Mouse (Mus musculus): ENCODE results near the gene Katnal1. TPM values are rescaled to one million over a fixed set of nuclear protein-coding genes. Genes with fewer than 3 reads are reported as not detected.

Gene Katnal1
- polyA plus RNA-seq, 1 experiment from 2014 or later = 40.7 TPM

DNA sequence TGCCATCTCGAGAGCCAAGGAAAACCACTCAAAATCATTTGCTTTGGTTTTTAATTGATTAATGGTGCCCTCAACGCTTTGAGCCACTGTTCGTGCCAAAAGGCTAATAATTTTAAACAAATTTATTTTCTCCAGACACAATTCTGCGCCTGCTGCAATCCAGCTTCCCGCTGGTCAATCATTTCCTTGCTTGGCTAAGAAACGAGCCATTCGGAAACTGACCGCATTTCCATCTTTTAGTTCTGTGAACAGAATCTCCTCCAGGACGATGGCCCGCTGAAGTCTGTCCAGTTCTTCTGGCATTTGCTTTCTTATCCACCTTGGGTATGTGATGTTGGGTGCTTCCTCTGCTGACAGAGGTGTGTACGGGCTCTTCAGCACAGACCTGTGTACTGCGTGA, 4.5 kb downstream of the Katnal1 start:
- no peak overlapping the region for H3K9ac ChIP-seq (ENCODE audit: low read depth, low read length)
- no peak overlapping the region for H3K27ac ChIP-seq (ENCODE audit: low read length)
- peaks cover 15% of the 10 kb centered on the region for H3K4me1 ChIP-seq (ENCODE audit: control insufficient read depth, insufficient read depth, low read length)
- no peak for ATAC-seq
- H3K9me3 ChIP-seq (replicated peaks; ENCODE audit: control insufficient read depth, low read length, poor library complexity, severe bottlenecking) = no peaks in the 10 kb centered on the region
- no peaks in the 10 kb centered on the region for H3K27me3 ChIP-seq (ENCODE audit: control insufficient read depth, insufficient read depth, low read depth, low read length)
- H3K36me3 ChIP-seq (ENCODE audit: control insufficient read depth, insufficient read depth, low read length) = no peaks in the 10 kb centered on the region
- 94% methylated on average over 12 of the region's 12 CpGs for WGBS
- H3K4me3 ChIP-seq (ENCODE audit: low read depth, low read length) = no peak overlapping the region
- no peak overlapping the region for H3K4me2 ChIP-seq (ENCODE audit: low read length)

- H3K36me3 ChIP-seq (ENCODE audit: control insufficient read depth, insufficient read depth, low read length) = peaks cover 4% of the 10 kb centered on the region; the same call in 1 of the 2 replicates
- H3K27ac ChIP-seq (ENCODE audit: low read length) = no peak overlapping the region
- ATAC-seq = no peak
- peaks cover 13% of the 10 kb centered on the region for H3K4me1 ChIP-seq (ENCODE audit: control insufficient read depth, insufficient read depth, low read length)
- H3K27me3 ChIP-seq (ENCODE audit: control insufficient read depth, insufficient read depth, low read depth, low read length) = no peaks in the 10 kb centered on the region
- no peak overlapping the region for H3K4me3 ChIP-seq (ENCODE audit: low read depth, low read length)
- no peak overlapping the region for H3K4me2 ChIP-seq (ENCODE audit: low read length)
- no peaks in the 10 kb centered on the region for H3K9me3 ChIP-seq (replicated peaks; ENCODE audit: control insufficient read depth, low read length, poor library complexity, severe bottlenecking)
- WGBS = 89% methylated on average over 9 of the region's 9 CpGs
- H3K9ac ChIP-seq (ENCODE audit: low read depth, low read length) = no peak overlapping the region
Measured at GRCm38 (mm10) chr5:148924051-148924450, 5.1 kb downstream of the Katnal1 start.

DNA sequence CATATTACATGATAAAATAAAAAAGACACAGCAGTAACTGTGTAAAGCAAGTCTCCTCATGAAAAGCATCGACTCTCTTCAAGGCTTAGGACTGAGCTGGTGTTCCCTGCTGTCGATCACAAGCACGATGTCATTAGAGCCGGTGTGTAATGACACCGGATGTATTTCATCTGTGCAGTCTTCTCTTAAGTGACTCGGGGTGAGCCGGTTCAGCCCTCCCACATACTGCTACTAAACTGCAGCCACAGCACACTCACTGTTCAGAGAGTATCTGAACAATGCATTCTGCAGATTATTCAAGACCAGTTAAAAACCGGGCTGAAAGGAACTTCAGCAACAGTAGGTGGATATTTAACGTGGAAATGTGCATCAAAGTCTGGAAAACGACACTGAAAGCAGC, 5.7 kb downstream of the Katnal1 start:
- peaks cover 9% of the 10 kb centered on the region for H3K36me3 ChIP-seq (ENCODE audit: control insufficient read depth, insufficient read depth, low read length)
- peaks cover 13% of the 10 kb centered on the region for H3K4me1 ChIP-seq (ENCODE audit: control insufficient read depth, insufficient read depth, low read length)
- no peak overlapping the region for H3K4me2 ChIP-seq (ENCODE audit: low read length)
- H3K27me3 ChIP-seq (ENCODE audit: control insufficient read depth, insufficient read depth, low read depth, low read length) = no peaks in the 10 kb centered on the region
- no peaks in the 10 kb centered on the region for H3K9me3 ChIP-seq (replicated peaks; ENCODE audit: control insufficient read depth, low read length, poor library complexity, severe bottlenecking)
- no peak overlapping the region for H3K27ac ChIP-seq (ENCODE audit: low read length)
- 66% methylated on average over 10 of the region's 10 CpGs for WGBS
- H3K4me3 ChIP-seq (ENCODE audit: low read depth, low read length) = no peak overlapping the region
- ATAC-seq = no peak
- no peak overlapping the region for H3K9ac ChIP-seq (ENCODE audit: low read depth, low read length)

- peaks cover 14% of the 10 kb centered on the region for H3K36me3 ChIP-seq (ENCODE audit: control insufficient read depth, insufficient read depth, low read length)
- ATAC-seq = no peak
- H3K27me3 ChIP-seq (ENCODE audit: control insufficient read depth, insufficient read depth, low read depth, low read length) = no peaks in the 10 kb centered on the region
- H3K9ac ChIP-seq (ENCODE audit: low read depth, low read length) = no peak overlapping the region
- H3K9me3 ChIP-seq (replicated peaks; ENCODE audit: control insufficient read depth, low read length, poor library complexity, severe bottlenecking) = no peaks in the 10 kb centered on the region
- H3K4me1 ChIP-seq (ENCODE audit: control insufficient read depth, insufficient read depth, low read length) = peaks cover 12% of the 10 kb centered on the region
- H3K4me2 ChIP-seq (ENCODE audit: low read length) = no peak overlapping the region
- H3K27ac ChIP-seq (ENCODE audit: low read length) = no peak overlapping the region
- no peak overlapping the region for H3K4me3 ChIP-seq (ENCODE audit: low read depth, low read length)
- WGBS = 95% methylated on average over 5 of the region's 5 CpGs
Measured at GRCm38 (mm10) chr5:148922773-148923172, 6.3 kb downstream of the Katnal1 start.

DNA sequence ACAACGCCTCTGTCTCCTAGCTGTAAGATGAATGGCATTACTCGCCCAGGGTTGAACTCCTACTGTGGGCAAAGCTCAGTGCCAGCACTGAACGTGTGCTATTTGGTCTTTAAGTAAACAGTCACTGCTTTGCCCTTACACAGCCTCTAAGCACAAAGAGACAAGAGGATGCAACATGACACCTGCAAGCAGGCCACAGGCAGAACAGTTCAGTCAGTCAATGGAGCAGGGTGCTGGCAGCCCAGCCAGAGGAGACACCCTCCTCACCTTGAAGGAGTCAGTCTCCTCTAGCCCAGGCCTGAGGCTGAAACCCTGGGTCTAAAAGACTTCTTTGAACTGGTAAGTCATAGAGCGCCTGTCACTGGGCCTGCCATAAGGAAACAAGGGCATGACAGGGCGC, 11.1 kb downstream of the Katnal1 start:
- Histone ChIP-seq H3K9ac (ENCODE audit: low read depth, low read length) (no peak overlapping the region), H3K27ac (ENCODE audit: low read length) (no peak overlapping the region), H3K27me3 (ENCODE audit: control insufficient read depth, insufficient read depth, low read depth, low read length) (no peaks in the 10 kb centered on the region), H3K4me3 (ENCODE audit: low read depth, low read length) (no peak overlapping the region), H3K9me3 (replicated peaks; ENCODE audit: control insufficient read depth, low read length, poor library complexity, severe bottlenecking) (no peaks in the 10 kb centered on the region), H3K4me1 (ENCODE audit: control insufficient read depth, insufficient read depth, low read length) (no peaks in the 10 kb centered on the region), H3K4me2 (ENCODE audit: low read length) (no peak overlapping the region), H3K36me3 (ENCODE audit: control insufficient read depth, insufficient read depth, low read length) (peaks cover 26% of the 10 kb centered on the region)
- ATAC-seq = no peak
- WGBS = 73% methylated on average over 5 of the region's 5 CpGs

- 79% methylated on average over 6 of the region's 6 CpGs for WGBS
Measured at GRCm38 (mm10) chr5:148916775-148917174, 12.3 kb downstream of the Katnal1 start.

DNA sequence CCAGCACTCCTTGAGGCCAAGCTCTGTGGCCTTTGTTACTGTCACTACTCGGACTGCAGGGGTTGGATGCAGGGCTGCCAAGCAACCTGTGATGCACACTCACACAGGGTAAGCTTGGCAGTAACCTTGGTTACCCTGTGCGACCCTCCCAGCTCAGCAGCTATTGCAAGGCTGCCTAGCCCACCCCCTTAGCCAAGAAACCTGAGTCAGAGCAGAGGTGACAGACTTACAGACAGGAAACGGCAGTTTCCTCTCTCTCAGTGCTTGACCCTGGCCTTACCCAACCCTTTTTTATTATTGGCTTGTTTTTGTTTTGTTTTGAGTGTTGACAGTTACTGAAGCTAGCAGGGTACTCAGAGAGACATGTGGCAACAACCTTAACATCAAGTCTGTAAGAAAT, 16.9 kb downstream of the Katnal1 start:
- Histone ChIP-seq H3K4me1 (ENCODE audit: control insufficient read depth, insufficient read depth, low read length) (peaks cover 11% of the 10 kb centered on the region), H3K4me2 (ENCODE audit: low read length) (no peak overlapping the region), H3K27ac (ENCODE audit: low read length) (no peak overlapping the region), H3K9me3 (replicated peaks; ENCODE audit: control insufficient read depth, low read length, poor library complexity, severe bottlenecking) (no peaks in the 10 kb centered on the region), H3K36me3 (ENCODE audit: control insufficient read depth, insufficient read depth, low read length) (peaks cover 16% of the 10 kb centered on the region), H3K27me3 (ENCODE audit: control insufficient read depth, insufficient read depth, low read depth, low read length) (no peaks in the 10 kb centered on the region), H3K9ac (ENCODE audit: low read depth, low read length) (no peak overlapping the region), H3K4me3 (ENCODE audit: low read depth, low read length) (no peak overlapping the region)
- WGBS = 72% methylated on average over 3 of the region's 3 CpGs
- no peak for ATAC-seq

More at GRCm38 (mm10) chr5:148916775-148917174, 12.3 kb downstream of the Katnal1 start:
- no peak overlapping the region for H3K27ac ChIP-seq (ENCODE audit: low read length)
- peaks cover 29% of the 10 kb centered on the region for H3K36me3 ChIP-seq (ENCODE audit: control insufficient read depth, insufficient read depth, low read length)
- H3K4me3 ChIP-seq (ENCODE audit: low read depth, low read length) = no peak overlapping the region
- ATAC-seq = no peak
- H3K4me2 ChIP-seq (ENCODE audit: low read length) = no peak overlapping the region
- H3K27me3 ChIP-seq (ENCODE audit: control insufficient read depth, insufficient read depth, low read depth, low read length) = no peaks in the 10 kb centered on the region
- no peak overlapping the region for H3K9ac ChIP-seq (ENCODE audit: low read depth, low read length)
- H3K9me3 ChIP-seq (replicated peaks; ENCODE audit: control insufficient read depth, low read length, poor library complexity, severe bottlenecking) = no peaks in the 10 kb centered on the region
- no peaks in the 10 kb centered on the region for H3K4me1 ChIP-seq (ENCODE audit: control insufficient read depth, insufficient read depth, low read length)

GRCm38 (mm10) chr5:148910066-148910465, 19.1 kb downstream of the Katnal1 start:
- H3K4me3 ChIP-seq (ENCODE audit: low read depth, low read length) = no peak overlapping the region
- no peak overlapping the region for H3K27ac ChIP-seq (ENCODE audit: low read length)
- H3K4me2 ChIP-seq (ENCODE audit: low read length) = no peak overlapping the region
- no peaks in the 10 kb centered on the region for H3K9me3 ChIP-seq (replicated peaks; ENCODE audit: control insufficient read depth, low read length, poor library complexity, severe bottlenecking)
- no peak for ATAC-seq
- H3K27me3 ChIP-seq (ENCODE audit: control insufficient read depth, insufficient read depth, low read depth, low read length) = no peaks in the 10 kb centered on the region
- H3K9ac ChIP-seq (ENCODE audit: low read depth, low read length) = no peak overlapping the region
- H3K36me3 ChIP-seq (ENCODE audit: control insufficient read depth, insufficient read depth, low read length) = peaks cover 13% of the 10 kb centered on the region
- 89% methylated on average over 4 of the region's 4 CpGs for WGBS
- peaks cover 11% of the 10 kb centered on the region for H3K4me1 ChIP-seq (ENCODE audit: control insufficient read depth, insufficient read depth, low read length)

DNA sequence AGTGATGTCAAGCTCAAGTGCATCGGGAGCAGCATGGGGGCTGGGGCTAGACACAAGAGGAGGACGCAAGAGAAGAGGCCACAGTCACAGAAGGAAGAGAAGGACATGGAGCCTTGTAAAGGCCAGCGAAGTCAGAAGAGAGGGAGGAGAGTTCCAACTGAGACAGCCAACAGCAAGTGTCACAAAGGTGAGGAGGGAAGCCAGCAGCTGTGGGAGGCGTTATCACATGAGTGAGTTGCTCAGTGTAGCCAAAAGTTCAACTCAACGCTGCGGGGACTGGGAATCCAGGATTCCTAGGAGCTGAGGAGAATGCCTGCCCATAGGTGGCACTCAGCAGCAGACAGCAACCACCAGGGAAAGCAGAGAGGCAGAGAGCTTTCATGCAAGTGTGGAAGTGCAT, 19.7 kb downstream of the Katnal1 start:
- H3K9me3 ChIP-seq (replicated peaks; ENCODE audit: control insufficient read depth, low read length, poor library complexity, severe bottlenecking) = no peaks in the 10 kb centered on the region
- H3K4me3 ChIP-seq (ENCODE audit: low read depth, low read length) = no peak overlapping the region
- WGBS = 20% methylated on average over 6 of the region's 6 CpGs
- H3K9ac ChIP-seq (ENCODE audit: low read depth, low read length) = no peak overlapping the region
- peaks cover 11% of the 10 kb centered on the region for H3K4me1 ChIP-seq (ENCODE audit: control insufficient read depth, insufficient read depth, low read length)
- no peak overlapping the region for H3K27ac ChIP-seq (ENCODE audit: low read length)
- peaks cover 13% of the 10 kb centered on the region for H3K36me3 ChIP-seq (ENCODE audit: control insufficient read depth, insufficient read depth, low read length)
- H3K27me3 ChIP-seq (ENCODE audit: control insufficient read depth, insufficient read depth, low read depth, low read length) = no peaks in the 10 kb centered on the region
- H3K4me2 ChIP-seq (ENCODE audit: low read length) = no peak overlapping the region
- no peak for ATAC-seq

GRCm38 (mm10) chr5:148909057-148909395, 20.1 kb downstream of the Katnal1 start:
- Histone ChIP-seq H3K27me3 (ENCODE audit: control insufficient read depth, insufficient read depth, low read depth, low read length) (no peaks in the 10 kb centered on the region), H3K4me3 (ENCODE audit: low read depth, low read length) (no peak overlapping the region), H3K9ac (ENCODE audit: low read depth, low read length) (no peak overlapping the region), H3K9me3 (replicated peaks; ENCODE audit: control insufficient read depth, low read length, poor library complexity, severe bottlenecking) (no peaks in the 10 kb centered on the region), H3K27ac (ENCODE audit: low read length) (no peak overlapping the region), H3K4me1 (ENCODE audit: control insufficient read depth, insufficient read depth, low read length) (peaks cover 11% of the 10 kb centered on the region), H3K36me3 (ENCODE audit: control insufficient read depth, insufficient read depth, low read length) (peaks cover 17% of the 10 kb centered on the region), H3K4me2 (ENCODE audit: low read length) (no peak overlapping the region)
- WGBS = 14% methylated on average over 7 of the region's 7 CpGs
- peak; percentile 29; the same call in 1 of the 2 replicates for ATAC-seq
